Mouse (Mus musculus) embryonic facial prominence, embryonic 11.5 days (tissue): Measurements from ENCODE around the gene Kras. TPM values are rescaled to one million over a fixed set of nuclear protein-coding genes. Genes with fewer than 3 reads are reported as not detected.
A peak's percentile ranks its signal among the peaks of the same experiment; 100 is the strongest.

ENCODE experiments used
- ATAC-seq: fragments of 200-750 bp; cut with Nextera tagmentation; replicated peaks from 2 replicates; pipeline ENCODE4 v1.8.0; 2017; ENCODE audit warnings: low read depth; ENCODE audit not compliant: insufficient number of reproducible peaks, low FRiP score, low TSS enrichment
- DNase-seq: peaks from one replicate; pipeline ENCODE4 v3.0.0-alpha.2; 2015; ENCODE audit warnings: low spot score
- H3K27ac ChIP-seq: fragments of 300-500 bp; sonication (generic); replicated peaks from 2 replicates; pipeline ENCODE4 v1.5.1; 2014; ENCODE audit warnings: mild to moderate bottlenecking, low read depth, low read length, control low read depth
- H3K27me3 ChIP-seq: fragments of 300-500 bp; sonication (generic); 2 replicates; pipeline ENCODE4 v1.6.1; 2014; ENCODE audit warnings: mild to moderate bottlenecking, low read length, moderate library complexity, mixed read lengths; ENCODE audit not compliant: control insufficient read depth, insufficient read depth
- H3K36me3 ChIP-seq: fragments of 300-500 bp; sonication (generic); replicated peaks from 2 replicates; pipeline ENCODE4 v1.6.1; 2014; ENCODE audit warnings: low read depth, mild to moderate bottlenecking, low read length, moderate library complexity, mixed read lengths; ENCODE audit not compliant: control insufficient read depth, insufficient read depth
- H3K4me1 ChIP-seq: fragments of 300-500 bp; sonication (generic); 2 replicates; pipeline ENCODE4 v1.6.1; 2014; ENCODE audit warnings: low read length, mixed read lengths; ENCODE audit not compliant: control insufficient read depth, insufficient read depth
- H3K4me2 ChIP-seq: fragments of 300-500 bp; sonication (generic); 2 replicates; pipeline ENCODE4 v1.6.1; 2014; ENCODE audit warnings: low read depth, mild to moderate bottlenecking, control low read depth, low read length, moderate library complexity
- H3K4me3 ChIP-seq: fragments of 300-500 bp; sonication (generic); 2 replicates; pipeline ENCODE4 v1.5.1; 2014; ENCODE audit warnings: low read depth, low read length, control low read depth
- H3K9ac ChIP-seq: fragments of 300-500 bp; sonication (generic); replicated peaks from 2 replicates; pipeline ENCODE4 v1.6.1; 2014; ENCODE audit warnings: mild to moderate bottlenecking, control low read depth, low read length
- H3K9me3 ChIP-seq: fragments of 300-500 bp; sonication (generic); replicated peaks from 2 replicates; pipeline ENCODE4 v1.6.1; 2016; ENCODE audit warnings: mild to moderate bottlenecking, low read length, inconsistent platforms, mixed read lengths; ENCODE audit not compliant: control insufficient read depth
- WGBS: fragments of 180-500 bp; shearing (Covaris S2); extraction: QIAGEN DNeasy Blood & Tissue Kit; methylation state at CpG from one replicate; pipeline ENCODE4 v1.1.7; 2014; 5-methylcytosine and 5-hydroxymethylcytosine counted together
- polyA plus RNA-seq: library from polyadenylated mRNA; unstranded; fragments of >200 nt; fragmentation: Nextera tagmentation; extraction: Ambion mirVana; gene quantifications from 2 replicates; pipeline ENCODE4 v1.2.1, GENCODE M21; 2014

Gene Kras
- polyA plus RNA-seq, 1 experiment from 2014 or later = 116 TPM

- Histone ChIP-seq H3K4me2 (no peak overlapping the region), H3K9ac (no peak overlapping the region), H3K36me3 (no peaks in the 10 kb centered on the region), H3K27me3 (no peaks in the 10 kb centered on the region), H3K27ac (no peak overlapping the region), H3K4me3 (no peak overlapping the region), H3K4me1 (no peaks in the 10 kb centered on the region), H3K9me3 (no peaks in the 10 kb centered on the region)
- WGBS = 52% methylated on average over 9 of the region's 9 CpGs
- ATAC-seq = no peak
- DNase-seq = no peak
These were observed 27.2 kb upstream of the Kras start for GRCm38 (mm10) chr6:145277138-145277763.

- Histone ChIP-seq H3K9ac (no peak overlapping the region), H3K36me3 (no peaks in the 10 kb centered on the region)
These were observed 26.3 kb upstream of the Kras start for GRCm38 (mm10) chr6:145276265-145276780.

GRCm38 (mm10) chr6:145275586-145276219, 25.7 kb upstream of the Kras start:
- peak overlapping the region; percentile 32 for H3K4me2 ChIP-seq
- whole genome bisulfite sequencing = 46% methylated on average over 6 of the region's 6 CpGs
- no peak overlapping the region for H3K4me3 ChIP-seq
- H3K9ac ChIP-seq = no peak overlapping the region
- H3K27me3 ChIP-seq = no peaks in the 10 kb centered on the region
- no peak for DNase-seq
- H3K27ac ChIP-seq = no peak overlapping the region
- no peak for ATAC-seq
- H3K4me1 ChIP-seq = no peaks in the 10 kb centered on the region
- no peaks in the 10 kb centered on the region for H3K9me3 ChIP-seq
- H3K36me3 ChIP-seq = no peaks in the 10 kb centered on the region

More at GRCm38 (mm10) chr6:145276265-145276780, 26.3 kb upstream of the Kras start:
- H3K27me3 ChIP-seq = no peaks in the 10 kb centered on the region
- H3K4me2 ChIP-seq = peak overlapping the region; percentile 32
- WGBS = 2% methylated on average over 17 of the region's 17 CpGs
- ATAC-seq = no peak
- peak; percentile 71 for DNase-seq
- no peak overlapping the region for H3K27ac ChIP-seq
- no peak overlapping the region for H3K4me3 ChIP-seq
- H3K9me3 ChIP-seq = no peaks in the 10 kb centered on the region
- no peaks in the 10 kb centered on the region for H3K4me1 ChIP-seq

- Histone ChIP-seq H3K27ac (no peak overlapping the region), H3K4me1 (no peaks in the 10 kb centered on the region), H3K9me3 (no peaks in the 10 kb centered on the region), H3K27me3 (no peaks in the 10 kb centered on the region), H3K4me3 (no peak overlapping the region), H3K9ac (no peak overlapping the region), H3K36me3 (no peaks in the 10 kb centered on the region), H3K4me2 (no peak overlapping the region)
- ATAC-seq (no peak), DNase-seq (no peak)
- 71% methylated on average over 12 of the region's 12 CpGs for WGBS
These were observed 24.1 kb upstream of the Kras start for GRCm38 (mm10) chr6:145273971-145274620.

- H3K9me3 ChIP-seq = no peaks in the 10 kb centered on the region
- H3K4me2 ChIP-seq = no peak overlapping the region
- no peak overlapping the region for H3K4me3 ChIP-seq
- H3K36me3 ChIP-seq = no peaks in the 10 kb centered on the region
- ATAC-seq (no peak), DNase-seq (no peak)
- H3K4me1 ChIP-seq = no peaks in the 10 kb centered on the region
- H3K27ac ChIP-seq = no peak overlapping the region
- no peaks in the 10 kb centered on the region for H3K27me3 ChIP-seq
- no peak overlapping the region for H3K9ac ChIP-seq
- WGBS = 84% methylated on average over 10 of the region's 10 CpGs
These were observed 22.3 kb upstream of the Kras start for GRCm38 (mm10) chr6:145272142-145272937.

- no peaks in the 10 kb centered on the region for H3K9me3 ChIP-seq
- no peak for DNase-seq
- no peak overlapping the region for H3K27ac ChIP-seq
- 89% methylated on average over 4 of the region's 4 CpGs for WGBS
- H3K4me1 ChIP-seq = no peaks in the 10 kb centered on the region
- no peak overlapping the region for H3K9ac ChIP-seq
- H3K4me2 ChIP-seq = no peak overlapping the region
- H3K27me3 ChIP-seq = no peaks in the 10 kb centered on the region
- H3K4me3 ChIP-seq = no peak overlapping the region
- no peaks in the 10 kb centered on the region for H3K36me3 ChIP-seq
- ATAC-seq = no peak
These were observed 19.3 kb upstream of the Kras start for GRCm38 (mm10) chr6:145269313-145269845.

- Histone ChIP-seq H3K27ac (no peak overlapping the region), H3K9me3 (no peaks in the 10 kb centered on the region), H3K36me3 (no peaks in the 10 kb centered on the region), H3K4me1 (no peaks in the 10 kb centered on the region), H3K27me3 (no peaks in the 10 kb centered on the region), H3K4me3 (no peak overlapping the region), H3K4me2 (no peak overlapping the region), H3K9ac (no peak overlapping the region)
- 89% methylated on average over 6 of the region's 6 CpGs for WGBS
- ATAC-seq = no peak
- DNase-seq = no peak
These were observed 17.7 kb upstream of the Kras start for GRCm38 (mm10) chr6:145267692-145268091.
